Mouse (Mus musculus) splenic B cell, adult 2 months (primary cell): Measurements from ENCODE around the gene Arf3.
A peak's percentile ranks its signal among the peaks of the same experiment; 100 is the strongest.
"Not testable (repeated sequence)": the region's sequence is repeated elsewhere in the genome, so short reads cannot be mapped to it uniquely, and the experiment has no call there.

Experiments used
- DNase-seq: peaks from one replicate; pipeline ENCODE4 v3.0.0-alpha.2; 2011; ENCODE audit warnings: low read depth, low spot score
- H3K27me3 ChIP-seq: 2 replicates; pipeline ENCODE4 v1.6.1; 2012; ENCODE audit warnings: mild to moderate bottlenecking, low read length, moderate library complexity, mixed read lengths; ENCODE audit not compliant: control insufficient read depth, poor library complexity, insufficient read depth, severe bottlenecking
- H3K36me3 ChIP-seq: 2 replicates; pipeline ENCODE4 v1.6.1; 2012; ENCODE audit warnings: mild to moderate bottlenecking, low read length, moderate library complexity, mixed read lengths; ENCODE audit not compliant: control insufficient read depth, poor library complexity, insufficient read depth, severe bottlenecking

Arf3 gene

DNA sequence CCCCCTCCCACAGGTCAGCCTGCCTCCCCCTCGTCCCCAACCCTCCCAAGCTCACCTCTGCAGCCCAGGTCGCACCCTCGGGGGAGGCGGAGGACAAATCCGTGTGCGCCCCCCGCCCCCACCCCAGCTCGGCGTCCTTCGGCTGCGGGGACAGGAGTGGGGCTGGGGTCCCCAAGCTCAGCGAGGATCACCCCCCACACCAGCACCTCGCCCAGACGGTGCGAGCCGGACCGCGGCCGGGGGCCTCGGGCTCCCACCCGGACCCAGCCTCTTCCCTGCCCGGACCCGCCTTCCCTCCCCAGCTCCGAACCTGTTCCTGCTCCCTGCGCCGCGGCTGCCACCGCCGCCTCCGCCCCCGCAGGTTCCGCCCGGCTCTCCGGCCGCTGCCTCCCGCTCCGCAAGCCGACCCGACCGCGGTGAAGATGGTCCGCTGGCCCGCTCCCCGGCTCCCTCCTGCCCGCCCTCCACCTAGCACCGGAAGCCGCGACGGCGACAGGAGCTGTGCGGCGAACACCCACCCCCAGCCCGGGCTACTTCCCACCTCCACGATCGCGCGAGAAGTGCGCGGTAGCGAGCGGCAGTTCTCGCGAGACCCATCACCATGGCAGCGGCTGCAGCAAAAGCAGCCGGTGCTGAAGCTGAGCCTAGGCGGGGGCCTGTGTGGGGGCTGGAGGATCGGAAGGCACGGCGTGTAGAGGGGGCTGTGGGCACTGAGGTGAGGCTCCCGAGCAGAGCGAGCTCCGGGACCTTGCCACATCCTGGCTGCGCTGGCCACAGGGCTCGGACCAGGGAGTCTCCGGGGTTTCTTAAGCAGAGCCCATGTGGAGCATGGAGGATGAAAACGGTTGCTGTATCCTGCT, at the start of gene Arf3:
TSS of gene Arf3 (minus strand) at position 545 of the 860 bp plus-strand sequence.
- H3K36me3 ChIP-seq, result no peaks in the 10 kb centered on the region
- no peaks in the 10 kb centered on the region for H3K27me3 ChIP-seq
- DNase-seq, result peak; percentile 97

DNA sequence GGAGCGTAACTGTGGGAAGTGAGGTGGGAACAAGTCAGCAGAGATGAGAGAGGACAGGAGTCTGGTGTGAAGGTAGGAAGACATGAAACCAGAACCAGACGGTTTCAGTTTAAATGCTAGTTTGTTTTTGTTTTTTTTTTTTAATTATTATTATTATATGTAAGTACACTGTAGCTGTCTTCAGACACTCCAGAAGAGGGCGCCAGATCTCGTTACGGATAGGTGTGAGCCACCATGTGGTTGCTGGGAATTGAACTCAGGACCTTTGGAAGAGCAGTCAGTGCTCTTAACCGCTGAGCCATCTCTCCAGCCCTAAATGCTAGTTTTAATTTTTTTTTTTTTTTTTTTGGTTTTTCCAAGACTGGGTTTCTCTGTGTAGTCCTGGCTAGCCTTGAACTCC, 47.2 kb upstream of the Arf3 start:
- not testable (repeated sequence) for H3K27me3 ChIP-seq, H3K36me3 ChIP-seq, DNase-seq

DNA sequence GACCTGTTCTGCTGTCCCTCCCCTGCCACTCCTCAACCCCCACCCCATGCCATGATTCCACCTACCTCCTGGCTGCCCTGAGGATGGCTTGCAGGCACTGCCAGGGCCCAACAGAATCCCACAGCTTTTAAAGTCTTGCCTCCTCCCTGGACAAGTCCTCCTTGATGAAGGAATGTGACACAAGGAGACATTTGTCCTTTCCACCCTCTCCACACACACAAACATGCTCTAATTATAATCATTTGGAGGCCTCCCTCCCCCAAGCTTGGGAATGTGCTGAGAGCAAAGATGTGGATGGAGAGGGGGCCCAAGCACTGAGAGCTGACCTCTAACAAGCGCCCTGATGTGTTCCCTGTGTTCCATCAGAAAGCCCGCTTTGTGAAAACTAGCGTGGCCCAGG, 46.4 kb upstream of the Arf3 start, which contains the start of gene Ddn:
TSS of gene Ddn (minus strand) at position 101 of the 400 bp plus-strand sequence.
- DNase-seq, result no peak
- Histone ChIP-seq H3K36me3 (peaks cover 6% of the 10 kb centered on the region; the same call in 1 of the 2 replicates), H3K27me3 (no peaks in the 10 kb centered on the region)

DNA sequence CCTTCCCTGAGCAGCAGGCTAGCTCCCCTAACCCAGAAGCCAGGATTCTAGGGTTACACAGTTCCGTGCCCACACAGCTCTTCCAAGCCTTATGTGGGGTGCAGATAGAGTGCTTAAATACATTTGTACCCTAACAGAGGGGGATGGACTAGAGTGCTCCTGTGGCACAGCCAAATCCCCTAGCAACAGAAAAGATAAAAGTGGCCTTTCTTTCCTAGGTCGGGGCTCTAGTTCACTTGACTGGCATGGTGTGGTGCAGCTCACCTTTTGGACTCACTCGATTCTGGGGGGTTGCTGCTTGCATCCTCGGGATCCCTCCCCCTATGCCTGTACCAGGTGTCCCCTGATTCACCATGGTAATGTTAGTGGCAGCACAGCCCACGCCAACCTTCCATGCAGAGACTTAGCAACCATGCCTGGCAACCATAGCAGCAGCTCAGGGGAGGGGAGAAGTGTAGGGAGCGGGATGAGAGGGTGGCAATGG, 45.7 kb upstream of the Arf3 start:
- no peak for DNase-seq
- Histone ChIP-seq H3K27me3 (no peaks in the 10 kb centered on the region), H3K36me3 (0 out of 2 replicates have a peak, but pooled peaks cover 3% of the 10 kb centered on the region)

DNA sequence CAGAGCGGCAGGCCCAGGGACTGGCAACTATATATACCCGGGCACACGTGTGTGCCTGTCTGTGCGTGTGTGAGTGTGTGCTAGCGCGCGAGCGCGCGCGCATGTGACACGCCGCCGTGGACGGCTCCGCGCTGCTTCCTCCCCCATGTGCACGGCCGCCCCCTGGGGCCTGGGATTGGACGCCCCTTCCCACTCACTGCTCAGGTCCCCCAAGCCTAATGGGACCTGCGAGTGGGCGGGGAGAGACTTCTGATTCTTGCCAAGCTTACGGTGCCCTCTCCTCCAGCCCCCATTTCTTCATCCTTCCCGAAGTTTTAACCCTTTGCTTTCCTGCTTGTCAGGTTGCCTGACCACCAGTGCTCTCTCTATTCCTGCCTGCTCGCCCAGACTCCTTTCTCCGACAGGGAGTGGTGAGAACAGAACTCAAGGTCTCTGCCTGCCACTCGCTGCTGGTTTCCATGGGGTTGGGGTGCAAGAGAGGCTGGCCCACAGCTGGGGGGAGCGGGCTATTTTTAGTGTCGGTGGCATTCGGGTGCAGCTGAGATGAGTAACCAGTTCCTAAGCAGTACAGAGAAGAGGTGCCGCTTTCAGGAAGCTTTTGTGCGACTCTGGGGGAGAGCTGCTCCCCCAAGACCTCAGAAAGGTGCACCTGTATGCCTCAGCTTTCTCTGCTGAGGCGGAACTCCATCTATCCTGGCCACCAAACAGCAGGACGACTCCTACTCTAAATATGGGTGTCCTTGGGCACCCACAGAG, 45.1 kb upstream of the Arf3 start:
- peak; percentile 81 for DNase-seq
- 0 out of 2 replicates have a peak, but pooled peaks cover 2% of the 10 kb centered on the region for H3K36me3 ChIP-seq

DNA sequence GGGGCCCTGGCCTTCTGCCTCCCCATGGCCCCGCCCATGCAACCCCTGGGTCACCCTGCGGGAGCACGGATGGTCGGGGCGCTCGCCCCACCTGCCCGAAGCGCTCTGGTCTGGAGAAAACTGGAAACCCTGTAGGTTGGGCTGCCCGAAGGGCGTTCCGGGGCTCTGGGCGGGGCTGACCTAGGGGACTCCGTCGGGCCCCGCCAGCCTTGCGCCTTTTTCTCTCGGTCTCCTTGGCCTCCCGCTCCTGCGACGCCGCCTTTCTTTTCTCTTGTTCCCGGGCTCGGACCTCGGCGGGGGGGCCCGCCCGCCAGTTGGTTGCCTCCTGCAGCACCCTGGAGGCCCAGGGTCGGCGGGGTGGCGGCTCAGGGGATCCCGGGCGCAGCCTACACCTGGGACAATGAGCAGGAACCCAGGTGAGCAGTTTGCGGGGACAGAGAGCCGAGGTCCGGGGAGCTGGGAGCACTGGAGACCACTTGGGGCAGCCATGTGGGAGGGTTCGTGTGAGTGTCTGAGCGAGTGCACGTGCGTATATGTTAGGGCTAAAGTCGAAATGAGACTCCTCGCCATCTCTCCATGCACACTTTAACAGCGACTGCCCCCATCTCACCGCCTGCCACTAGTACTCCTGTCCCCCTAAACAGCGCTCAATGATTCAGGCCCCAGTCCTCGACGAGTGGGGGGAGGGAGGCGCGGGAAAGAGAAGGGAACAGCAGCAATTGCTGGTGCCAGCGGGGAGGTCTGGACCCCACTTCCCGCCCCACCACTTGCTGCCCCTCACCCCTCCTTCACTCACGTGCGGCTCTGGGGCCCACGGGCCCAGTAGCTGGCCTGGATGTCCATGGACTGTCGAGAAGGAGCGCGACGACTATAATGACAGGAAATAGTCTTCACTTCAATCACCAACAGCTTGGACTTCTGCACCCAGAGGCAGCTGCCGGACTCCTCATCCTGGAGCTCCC, 44.1 kb upstream of the Arf3 start:
- peak; percentile 37 for DNase-seq
- Histone ChIP-seq H3K36me3 (no peaks in the 10 kb centered on the region), H3K27me3 (no peaks in the 10 kb centered on the region)

More for the DNA sequence above, 45.1 kb upstream of the Arf3 start:
- no peaks in the 10 kb centered on the region for H3K27me3 ChIP-seq

DNA sequence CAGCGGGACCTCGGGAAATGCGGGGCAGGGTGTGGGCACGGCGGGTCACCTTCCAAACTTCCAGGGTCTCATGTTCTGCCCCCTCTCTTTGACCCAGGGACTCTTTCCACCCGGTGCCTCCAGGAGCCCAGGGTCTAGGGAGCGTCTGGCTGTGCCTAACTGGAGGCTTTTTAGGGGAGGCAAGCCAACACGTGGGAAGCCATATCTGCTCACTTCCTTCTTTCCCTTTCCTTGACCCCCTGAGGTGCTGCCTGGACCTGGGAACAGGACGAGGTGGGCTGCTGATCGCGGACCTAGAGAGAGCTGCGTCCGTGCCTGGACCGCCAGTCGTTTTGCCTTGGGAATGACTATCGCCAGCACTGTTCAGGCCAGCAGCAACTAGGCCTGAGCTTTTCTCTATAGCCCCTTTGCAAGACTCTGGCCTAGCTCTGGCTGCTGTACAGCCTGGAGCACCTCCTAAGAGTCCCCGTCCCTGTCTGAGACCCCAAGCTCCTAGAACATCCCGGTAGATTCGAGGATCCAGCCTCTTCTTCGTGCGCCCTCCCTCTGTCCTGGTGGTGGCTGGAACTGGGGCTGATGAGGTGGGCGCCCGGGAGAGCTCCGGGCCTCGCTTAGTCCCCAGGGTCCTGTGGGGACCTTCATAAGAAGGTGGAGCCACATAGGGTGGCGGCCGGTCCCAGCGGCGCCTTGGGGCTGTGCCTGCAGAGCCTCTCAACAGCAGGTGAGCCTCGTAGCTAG, 43.2 kb upstream of the Arf3 start:
- H3K36me3 ChIP-seq, result no peaks in the 10 kb centered on the region
- no peak for DNase-seq
- no peaks in the 10 kb centered on the region; the same call in 1 of the 2 replicates for H3K27me3 ChIP-seq

DNA sequence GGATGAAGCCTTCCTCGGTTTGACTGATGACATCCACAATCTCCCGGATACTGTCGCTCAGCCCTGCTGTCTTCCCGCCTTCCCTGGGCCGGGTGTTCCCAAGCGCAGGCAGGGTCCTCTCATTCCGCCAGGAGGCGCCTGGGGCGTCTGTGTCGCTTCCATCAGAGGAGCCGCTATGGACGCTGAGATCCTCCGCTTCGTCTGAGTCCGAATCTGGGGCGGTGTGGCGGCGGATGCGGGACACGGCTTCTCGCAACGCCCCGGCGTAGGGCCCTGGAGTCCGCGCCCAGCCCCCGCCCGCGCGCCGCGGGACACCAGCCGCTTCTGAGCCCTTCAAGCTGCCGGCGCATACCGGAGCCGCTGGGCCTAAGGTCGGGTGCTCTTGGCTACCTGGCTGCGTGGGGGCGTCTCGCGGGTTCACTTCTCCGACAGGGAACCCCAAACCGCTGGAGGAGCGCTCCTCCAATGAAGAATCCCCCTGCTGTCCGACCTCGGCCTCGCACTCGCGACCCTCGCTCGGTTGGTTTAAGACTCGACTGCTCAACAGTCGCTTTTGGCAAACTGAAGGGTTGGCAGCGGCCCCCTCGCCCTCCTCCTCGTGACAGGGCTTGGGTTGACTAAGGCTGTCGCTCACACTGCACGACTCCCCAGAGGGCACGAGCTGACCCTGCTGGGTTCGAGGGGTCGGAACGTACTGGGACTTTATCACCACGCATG, 42.5 kb upstream of the Arf3 start:
- no peaks in the 10 kb centered on the region for H3K36me3 ChIP-seq
- H3K27me3 ChIP-seq, result no peaks in the 10 kb centered on the region; the same call in 1 of the 2 replicates
- DNase-seq, result peak; percentile 46

DNA sequence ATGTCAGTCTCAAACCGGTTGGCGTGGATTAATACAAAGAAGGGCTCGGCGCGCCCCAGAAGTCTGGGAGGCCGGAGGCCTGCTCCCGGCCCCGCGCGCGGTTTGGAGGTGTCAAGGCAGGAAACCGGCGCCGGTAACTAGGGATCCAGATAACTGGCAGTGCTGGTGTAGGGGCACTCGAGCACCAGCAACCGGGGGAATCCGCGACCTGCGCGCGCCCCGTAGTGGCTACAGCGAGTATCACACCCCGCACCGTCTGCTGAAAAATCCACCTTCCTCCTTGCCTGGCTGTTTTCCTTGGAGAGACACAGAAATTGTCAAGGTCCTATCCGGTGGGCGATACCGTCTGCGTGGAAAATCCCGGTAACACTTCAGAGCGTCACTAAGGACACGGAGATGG, 41.0 kb upstream of the Arf3 start:
- H3K36me3 ChIP-seq, result no peaks in the 10 kb centered on the region
- DNase-seq, result peak; percentile 75
- no peaks in the 10 kb centered on the region; the same call in 1 of the 2 replicates for H3K27me3 ChIP-seq

DNA sequence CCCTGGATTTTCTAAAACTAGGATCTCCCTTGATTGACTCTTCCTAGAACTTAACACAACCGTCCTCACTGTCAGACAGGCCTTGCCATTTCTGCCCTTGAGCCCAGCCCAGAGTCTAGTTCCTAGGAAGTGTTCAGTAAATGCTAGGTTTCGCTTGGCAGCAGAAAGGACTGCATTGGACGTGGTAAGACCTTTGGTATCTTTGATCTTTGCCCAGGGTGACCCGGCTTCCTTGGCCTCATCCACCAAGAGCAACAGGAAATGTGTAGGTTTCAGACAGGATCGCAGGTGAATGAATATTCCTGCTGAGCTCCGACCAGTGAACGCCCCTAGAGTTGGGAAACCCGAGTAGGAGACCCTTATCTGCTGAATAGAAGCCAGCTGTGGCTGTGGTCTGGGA, 39.9 kb upstream of the Arf3 start:
- Histone ChIP-seq H3K27me3 (no peaks in the 10 kb centered on the region; the same call in 1 of the 2 replicates), H3K36me3 (no peaks in the 10 kb centered on the region)
- DNase-seq, result no peak

DNA sequence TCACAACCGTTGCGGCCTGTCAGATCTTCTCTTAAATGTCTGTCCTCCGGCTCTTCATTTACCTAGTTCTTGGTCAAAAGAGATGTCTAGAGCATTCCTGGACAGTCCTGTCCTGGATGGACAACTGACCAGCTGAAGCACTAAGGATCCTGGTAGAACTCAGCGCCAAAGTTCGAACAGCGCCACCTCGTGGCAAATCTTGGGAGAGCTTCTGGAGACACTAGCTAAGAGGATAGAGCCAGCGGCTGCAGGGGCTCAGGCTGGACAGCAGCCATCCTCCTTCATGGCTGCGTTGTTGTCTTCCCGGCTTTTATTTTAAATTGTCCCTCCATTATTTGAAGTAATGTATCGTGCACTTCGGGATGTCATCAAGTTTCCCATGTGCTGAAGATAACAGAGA, 36.4 kb upstream of the Arf3 start:
- Histone ChIP-seq H3K27me3 (no peaks in the 10 kb centered on the region; the same call in 1 of the 2 replicates), H3K36me3 (no peaks in the 10 kb centered on the region)
- peak; percentile 84 for DNase-seq

DNA sequence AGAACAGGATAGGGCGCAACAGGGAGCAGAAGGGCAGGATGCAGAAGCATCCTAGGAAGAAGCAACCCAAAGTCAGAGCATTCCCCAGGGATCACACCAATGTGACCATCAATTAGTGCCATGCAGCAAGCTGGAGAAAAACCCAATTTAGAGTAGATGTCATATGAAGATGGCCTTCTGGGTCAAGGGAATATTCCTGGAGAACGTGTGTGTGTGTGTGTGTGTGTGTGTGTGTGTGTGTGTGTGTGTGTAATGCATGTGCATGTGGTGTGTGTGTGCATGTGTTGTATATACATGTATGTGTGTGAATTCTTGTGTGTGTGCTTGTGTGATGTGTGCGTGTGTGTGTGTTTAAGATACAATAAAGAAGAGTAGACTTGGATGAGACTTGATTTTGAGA, 35.9 kb upstream of the Arf3 start:
- no peaks in the 10 kb centered on the region; the same call in 1 of the 2 replicates for H3K27me3 ChIP-seq
- no peaks in the 10 kb centered on the region for H3K36me3 ChIP-seq
- no peak for DNase-seq

DNA sequence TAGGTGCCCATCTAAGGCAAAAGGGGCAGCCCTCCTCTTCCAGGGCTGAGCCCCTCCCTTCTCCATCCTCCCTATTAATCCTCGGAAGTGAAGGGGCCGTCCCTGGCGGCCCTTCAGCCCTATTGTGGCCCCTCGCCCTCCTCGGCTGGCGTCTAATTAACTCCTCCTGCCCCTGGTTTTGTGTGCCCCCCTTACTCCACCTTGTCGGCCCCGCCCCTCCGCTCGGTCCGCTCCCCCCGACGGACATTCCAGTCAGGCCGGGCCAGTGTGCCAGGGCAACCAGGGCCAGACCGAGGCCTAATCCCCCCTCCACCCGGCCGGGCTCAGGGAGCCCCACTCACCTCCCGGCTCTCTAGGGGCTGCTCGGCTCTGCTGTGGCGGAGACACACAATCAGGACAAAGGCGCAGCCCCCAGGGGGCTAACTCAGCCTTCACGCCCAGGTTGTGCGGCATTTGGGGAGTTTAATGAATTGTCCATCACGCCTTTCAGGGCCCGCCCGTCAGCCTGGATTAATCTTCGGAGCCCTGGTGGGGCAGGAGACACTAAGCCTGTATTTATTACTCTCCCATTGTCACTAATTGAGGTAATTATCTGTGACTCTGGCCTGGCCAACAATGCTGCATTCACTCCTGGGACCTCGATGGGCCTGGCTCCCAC, 35.0 kb upstream of the Arf3 start:
- no peaks in the 10 kb centered on the region; the same call in 1 of the 2 replicates for H3K27me3 ChIP-seq
- DNase-seq, result no peak
- H3K36me3 ChIP-seq, result no peaks in the 10 kb centered on the region
